Mouse (Mus musculus): Measurements from ENCODE around the gene Eva1b. TPM values are rescaled to one million over a fixed set of nuclear protein-coding genes. Genes with fewer than 3 reads are reported as not detected.

Gene Eva1b
- polyA plus RNA-seq, 1 experiment from 2014 or later = 30.6 TPM

GRCm38 (mm10) chr4:126120506-126120905 lies 27.0 kb upstream of the Eva1b start:
- 98% methylated on average over 2 of the region's 2 CpGs for WGBS
- no peak for ATAC-seq (ENCODE audit: insufficient number of reproducible peaks, low FRiP score)
- no peak overlapping the region for H3K27ac ChIP-seq (ENCODE audit: poor library complexity, severe bottlenecking)

DNA sequence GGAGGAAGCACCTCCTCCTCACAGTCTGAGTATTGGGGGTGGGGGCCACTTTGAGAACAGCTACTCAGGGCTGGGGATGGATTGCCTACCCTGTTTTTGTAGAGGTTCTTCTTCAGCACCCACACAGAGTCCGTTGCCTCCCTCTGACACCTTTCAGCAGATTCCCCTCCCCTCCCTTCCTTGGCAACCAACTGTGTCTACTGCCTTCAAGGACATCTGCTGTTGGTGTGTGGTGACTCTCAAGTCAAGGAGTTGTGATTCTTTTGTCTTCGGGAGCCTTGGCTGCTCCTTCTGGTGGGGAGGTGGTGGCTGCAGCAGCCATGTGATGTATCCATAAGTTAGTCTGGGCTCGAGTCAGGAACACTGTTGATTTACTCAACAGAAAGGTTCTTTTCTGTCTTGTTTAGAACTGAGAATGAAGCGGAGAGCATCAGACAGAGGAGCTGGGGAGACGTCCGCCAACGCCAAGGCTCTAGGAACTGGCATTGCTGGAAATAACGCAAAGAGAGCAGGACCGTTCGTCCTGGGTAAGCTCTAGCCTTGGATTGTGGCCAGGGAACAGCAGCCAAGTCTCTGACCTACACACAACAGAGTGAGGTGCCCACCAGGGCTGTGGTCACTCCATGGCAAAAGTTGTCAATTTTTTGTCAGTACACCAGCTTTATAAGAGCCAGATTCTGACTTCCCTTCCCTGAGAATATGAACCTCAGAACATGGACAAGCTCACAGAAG lies 24.1 kb upstream of the Eva1b start:
- Histone ChIP-seq H3K27ac (ENCODE audit: poor library complexity, severe bottlenecking) (no peak overlapping the region), H3K27me3 (replicated peaks) (no peaks in the 10 kb centered on the region), H3K9ac (no peak overlapping the region), H3K36me3 (peaks cover 71% of the 10 kb centered on the region), H3K4me1 (replicated peaks) (peaks cover 8% of the 10 kb centered on the region), H3K4me2 (no peak overlapping the region), H3K4me3 (no peak overlapping the region), H3K9me3 (replicated peaks) (0 out of 2 replicates have a peak, but pooled peaks cover 6% of the 10 kb centered on the region)
- 75% methylated on average over 10 of the region's 10 CpGs for WGBS
- ATAC-seq (ENCODE audit: insufficient number of reproducible peaks, low FRiP score) = no peak

More at GRCm38 (mm10) chr4:126120506-126120905, 27.0 kb upstream of the Eva1b start:
- Histone ChIP-seq H3K9ac (no peak overlapping the region), H3K9me3 (replicated peaks) (0 out of 2 replicates have a peak, but pooled peaks cover 6% of the 10 kb centered on the region), H3K27me3 (replicated peaks) (no peaks in the 10 kb centered on the region), H3K4me1 (replicated peaks) (peaks cover 14% of the 10 kb centered on the region), H3K4me2 (no peak overlapping the region), H3K36me3 (peaks cover 51% of the 10 kb centered on the region), H3K4me3 (no peak overlapping the region)

DNA sequence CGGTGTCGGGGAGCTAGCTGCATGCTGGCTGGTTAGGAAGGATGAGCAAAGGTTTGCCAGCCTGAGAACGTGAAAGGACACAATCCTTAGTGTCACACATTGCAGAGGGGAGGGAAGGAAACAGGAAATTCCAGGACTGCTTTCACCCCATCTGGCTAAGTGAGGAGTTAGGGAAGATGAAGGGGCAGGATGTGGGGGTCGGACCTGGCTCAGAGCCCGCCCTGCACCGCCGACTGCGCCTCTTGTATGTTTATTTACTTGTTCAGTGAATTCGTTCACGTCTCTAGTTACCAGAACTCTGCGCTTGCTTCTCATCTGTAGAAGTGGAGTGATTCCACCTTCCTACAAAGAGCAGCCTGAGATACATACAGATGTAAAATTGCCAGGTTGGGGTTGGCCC lies 17.0 kb upstream of the Eva1b start:
- Histone ChIP-seq H3K4me2 (peak overlapping the region; percentile 2; the same call in 1 of the 2 replicates), H3K27ac (ENCODE audit: poor library complexity, severe bottlenecking) (peak overlapping the region; percentile 75), H3K9me3 (replicated peaks) (no peaks in the 10 kb centered on the region), H3K4me3 (no peak overlapping the region), H3K9ac (no peak overlapping the region), H3K4me1 (replicated peaks) (peaks cover 38% of the 10 kb centered on the region), H3K27me3 (replicated peaks) (no peaks in the 10 kb centered on the region), H3K36me3 (peaks cover 77% of the 10 kb centered on the region)
- 51% methylated on average over 11 of the region's 11 CpGs for WGBS
- peak; percentile 49; the same call in 1 of the 2 replicates for ATAC-seq (ENCODE audit: insufficient number of reproducible peaks, low FRiP score)

DNA sequence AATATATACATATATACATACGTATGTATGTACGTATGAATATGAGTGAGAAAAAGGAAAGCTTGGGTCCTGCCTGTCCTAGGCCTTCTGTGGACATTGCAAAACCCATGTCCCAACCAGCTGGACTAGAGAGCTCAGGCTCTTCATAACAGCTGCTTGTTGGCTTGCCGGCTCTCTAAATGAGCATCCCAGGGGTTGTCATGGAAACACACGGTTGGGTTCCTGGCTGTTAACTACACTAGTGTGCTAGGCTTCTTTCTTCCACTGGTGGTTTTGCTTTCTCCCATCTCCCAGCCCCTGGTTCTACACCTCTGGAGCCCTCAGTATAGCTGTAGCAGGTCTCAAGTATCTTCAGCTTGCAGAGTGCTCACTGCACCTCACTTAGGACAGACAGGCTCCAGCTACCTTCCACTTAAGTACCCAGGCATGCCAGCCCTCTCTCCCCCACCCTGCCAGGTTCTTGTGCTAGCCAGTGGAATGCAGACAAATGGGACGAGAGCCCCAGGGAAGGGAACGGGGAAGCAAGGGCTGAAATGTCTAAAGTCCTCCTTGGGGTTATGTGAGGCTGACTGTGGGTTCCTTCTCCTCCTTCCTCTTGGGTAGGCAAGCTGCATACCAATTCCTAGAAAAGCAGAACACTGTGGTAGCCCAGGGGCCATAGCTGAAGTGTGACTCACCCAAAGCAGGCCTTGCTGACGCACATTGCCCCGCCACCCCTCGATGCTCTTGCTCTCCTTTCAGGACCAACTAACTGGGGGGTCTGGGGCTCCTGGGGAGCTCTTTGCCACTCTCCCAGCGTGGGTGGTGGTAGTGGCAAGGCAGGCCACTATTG lies 16.0 kb upstream of the Eva1b start:
- H3K4me3 ChIP-seq = no peak overlapping the region
- ATAC-seq (ENCODE audit: insufficient number of reproducible peaks, low FRiP score) = no peak
- no peak overlapping the region for H3K4me2 ChIP-seq
- peaks cover 77% of the 10 kb centered on the region for H3K36me3 ChIP-seq
- no peaks in the 10 kb centered on the region for H3K27me3 ChIP-seq (replicated peaks)
- peak overlapping the region; percentile 56 for H3K27ac ChIP-seq (ENCODE audit: poor library complexity, severe bottlenecking)
- WGBS = 55% methylated on average over 10 of the region's 10 CpGs
- no peak overlapping the region for H3K9ac ChIP-seq
- H3K4me1 ChIP-seq (replicated peaks) = peaks cover 38% of the 10 kb centered on the region
- 0 out of 2 replicates have a peak, but pooled peaks cover 3% of the 10 kb centered on the region for H3K9me3 ChIP-seq (replicated peaks)

- Histone ChIP-seq H3K27me3 (replicated peaks) (no peaks in the 10 kb centered on the region), H3K9ac (no peak overlapping the region), H3K27ac (ENCODE audit: poor library complexity, severe bottlenecking) (peak overlapping the region; percentile 56; the same call in 1 of the 2 replicates), H3K9me3 (replicated peaks) (0 out of 2 replicates have a peak, but pooled peaks cover 3% of the 10 kb centered on the region), H3K36me3 (peaks cover 76% of the 10 kb centered on the region), H3K4me2 (no peak overlapping the region), H3K4me1 (replicated peaks) (peaks cover 38% of the 10 kb centered on the region), H3K4me3 (no peak overlapping the region)
- WGBS = 71% methylated on average over 6 of the region's 6 CpGs
- ATAC-seq (ENCODE audit: insufficient number of reproducible peaks, low FRiP score) = no peak
Observed at GRCm38 (mm10) chr4:126132636-126133264, 14.8 kb upstream of the Eva1b start.

DNA sequence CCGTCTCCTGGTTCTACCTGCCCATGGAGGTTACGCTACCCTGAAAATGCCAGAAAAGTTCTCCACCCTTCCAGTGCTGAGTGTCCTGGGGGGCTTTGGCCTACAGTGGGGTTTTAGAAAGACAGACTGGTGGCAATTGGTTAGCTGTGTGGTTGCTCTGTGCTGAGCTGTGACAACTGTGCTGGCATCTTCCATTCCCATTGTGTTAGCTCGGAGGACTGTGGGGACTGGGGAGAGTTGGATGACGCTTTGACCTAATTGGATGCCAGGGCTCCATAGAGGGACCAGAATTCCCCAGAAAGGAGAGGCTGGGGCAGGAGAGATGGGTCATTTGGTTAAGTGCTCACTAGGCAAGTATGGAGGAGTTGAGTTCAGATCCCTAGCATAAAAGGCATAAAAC lies 13.3 kb upstream of the Eva1b start:
- H3K9me3 ChIP-seq (replicated peaks) = 0 out of 2 replicates have a peak, but pooled peaks cover 3% of the 10 kb centered on the region
- 93% methylated on average over 4 of the region's 4 CpGs for WGBS
- H3K4me1 ChIP-seq (replicated peaks) = peaks cover 38% of the 10 kb centered on the region
- no peak overlapping the region for H3K9ac ChIP-seq
- no peak for ATAC-seq (ENCODE audit: insufficient number of reproducible peaks, low FRiP score)
- no peak overlapping the region for H3K4me3 ChIP-seq
- no peaks in the 10 kb centered on the region for H3K27me3 ChIP-seq (replicated peaks)
- peaks cover 78% of the 10 kb centered on the region for H3K36me3 ChIP-seq
- no peak overlapping the region for H3K4me2 ChIP-seq
- no peak overlapping the region for H3K27ac ChIP-seq (ENCODE audit: poor library complexity, severe bottlenecking)

- 0 out of 2 replicates have a peak, but pooled peaks cover 3% of the 10 kb centered on the region for H3K9me3 ChIP-seq (replicated peaks)
- H3K27ac ChIP-seq (ENCODE audit: poor library complexity, severe bottlenecking) = no peak overlapping the region
- H3K9ac ChIP-seq = no peak overlapping the region
- no peak overlapping the region for H3K4me3 ChIP-seq
- ATAC-seq (ENCODE audit: insufficient number of reproducible peaks, low FRiP score) = no peak
- peaks cover 38% of the 10 kb centered on the region for H3K4me1 ChIP-seq (replicated peaks)
- 80% methylated on average over 4 of the region's 4 CpGs for WGBS
- H3K36me3 ChIP-seq = peaks cover 78% of the 10 kb centered on the region
- no peak overlapping the region for H3K4me2 ChIP-seq
- no peaks in the 10 kb centered on the region for H3K27me3 ChIP-seq (replicated peaks)
Observed at GRCm38 (mm10) chr4:126134639-126135038, 12.9 kb upstream of the Eva1b start.

DNA sequence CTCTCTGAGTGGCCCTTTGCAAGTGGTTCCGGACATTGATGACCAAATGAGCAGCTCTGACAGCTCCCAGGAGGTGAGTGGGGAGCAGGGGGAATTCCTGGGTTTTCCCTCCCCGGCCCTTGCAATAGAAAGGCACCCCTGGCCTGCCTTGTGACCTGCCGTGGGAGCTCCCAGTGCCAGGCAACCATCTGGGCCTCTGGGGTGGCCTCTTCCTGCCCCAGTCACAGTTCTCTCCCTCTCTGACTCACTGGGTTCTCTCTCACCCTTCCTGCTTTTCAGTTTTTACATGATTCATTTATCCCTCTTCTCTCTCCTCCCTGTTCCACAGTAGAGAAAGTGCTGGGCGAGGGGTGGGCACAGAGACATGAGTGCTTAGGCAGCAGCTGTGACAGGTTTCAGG lies 9.8 kb upstream of the Eva1b start:
- H3K4me3 ChIP-seq = no peak overlapping the region
- H3K36me3 ChIP-seq = peaks cover 66% of the 10 kb centered on the region

GRCm38 (mm10) chr4:126141021-126141420 lies 6.5 kb upstream of the Eva1b start:
- peaks cover 14% of the 10 kb centered on the region for H3K4me1 ChIP-seq (replicated peaks)
- no peak overlapping the region for H3K4me3 ChIP-seq
- H3K9me3 ChIP-seq (replicated peaks) = peaks cover 7% of the 10 kb centered on the region; the same call in 1 of the 2 replicates
- WGBS = 67% methylated on average over 5 of the region's 5 CpGs
- peak overlapping the region; percentile 24 for H3K27ac ChIP-seq (ENCODE audit: poor library complexity, severe bottlenecking)
- H3K4me2 ChIP-seq = no peak overlapping the region
- H3K36me3 ChIP-seq = peaks cover 41% of the 10 kb centered on the region
- no peak for ATAC-seq (ENCODE audit: insufficient number of reproducible peaks, low FRiP score)
- no peak overlapping the region for H3K9ac ChIP-seq
- no peaks in the 10 kb centered on the region for H3K27me3 ChIP-seq (replicated peaks)

More for the DNA sequence above, 9.8 kb upstream of the Eva1b start:
- Histone ChIP-seq H3K27ac (ENCODE audit: poor library complexity, severe bottlenecking) (no peak overlapping the region), H3K4me2 (no peak overlapping the region), H3K27me3 (replicated peaks) (no peaks in the 10 kb centered on the region), H3K9ac (no peak overlapping the region), H3K9me3 (replicated peaks) (0 out of 2 replicates have a peak, but pooled peaks cover 3% of the 10 kb centered on the region), H3K4me1 (replicated peaks) (peaks cover 15% of the 10 kb centered on the region)
- ATAC-seq (ENCODE audit: insufficient number of reproducible peaks, low FRiP score) = no peak
- 76% methylated on average over 4 of the region's 4 CpGs for WGBS

DNA sequence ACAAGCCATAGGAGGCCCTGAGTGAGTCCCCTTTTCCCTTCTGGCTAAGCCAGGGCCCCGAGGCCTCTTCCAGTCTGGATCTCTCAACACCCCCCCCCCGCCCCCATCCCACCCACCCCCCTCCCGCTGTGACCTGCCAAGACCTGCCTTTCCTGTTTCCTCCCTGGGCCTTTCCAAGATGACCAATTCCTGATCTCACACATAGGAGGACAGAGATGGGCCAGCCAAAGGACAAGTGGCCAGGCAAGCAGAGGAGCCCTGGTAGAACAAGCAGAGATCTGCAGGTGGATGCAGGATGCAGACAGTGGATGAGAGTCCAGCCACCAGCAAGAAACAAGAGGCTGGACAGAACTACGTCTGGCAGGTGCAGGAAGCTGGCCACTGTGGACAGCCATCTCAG lies 2.1 kb upstream of the Eva1b start:
- H3K4me1 ChIP-seq (replicated peaks) = peaks cover 38% of the 10 kb centered on the region
- no peaks in the 10 kb centered on the region for H3K36me3 ChIP-seq
- H3K4me2 ChIP-seq = no peak overlapping the region
- peaks cover 13% of the 10 kb centered on the region; the same call in 1 of the 2 replicates for H3K27me3 ChIP-seq (replicated peaks)
- H3K9me3 ChIP-seq (replicated peaks) = peaks cover 7% of the 10 kb centered on the region; the same call in 1 of the 2 replicates
- 29% methylated on average over 4 of the region's 4 CpGs for WGBS
- H3K27ac ChIP-seq (ENCODE audit: poor library complexity, severe bottlenecking) = no peak overlapping the region
- H3K4me3 ChIP-seq = no peak overlapping the region
- ATAC-seq (ENCODE audit: insufficient number of reproducible peaks, low FRiP score) = no peak
- H3K9ac ChIP-seq = 0 out of 2 replicates have a peak overlapping the region, but pooled peaks have one; percentile 6

Measured in heart, embryonic 12.5 days (tissue).